Mouse (Mus musculus): ENCODE data around the gene Col4a3bp. TPM values are rescaled to one million over a fixed set of nuclear protein-coding genes. Genes with fewer than 3 reads are reported as not detected.

The Col4a3bp gene
- polyA plus RNA-seq (2012; rRNA removed) (4.0 and 5.7 TPM in 2 replicates), polyA plus RNA-seq (2014; fragmentation: Nextera tagmentation; extraction: Ambion mirVana) (3.3 and 4.5 TPM in 2 replicates)

DNA sequence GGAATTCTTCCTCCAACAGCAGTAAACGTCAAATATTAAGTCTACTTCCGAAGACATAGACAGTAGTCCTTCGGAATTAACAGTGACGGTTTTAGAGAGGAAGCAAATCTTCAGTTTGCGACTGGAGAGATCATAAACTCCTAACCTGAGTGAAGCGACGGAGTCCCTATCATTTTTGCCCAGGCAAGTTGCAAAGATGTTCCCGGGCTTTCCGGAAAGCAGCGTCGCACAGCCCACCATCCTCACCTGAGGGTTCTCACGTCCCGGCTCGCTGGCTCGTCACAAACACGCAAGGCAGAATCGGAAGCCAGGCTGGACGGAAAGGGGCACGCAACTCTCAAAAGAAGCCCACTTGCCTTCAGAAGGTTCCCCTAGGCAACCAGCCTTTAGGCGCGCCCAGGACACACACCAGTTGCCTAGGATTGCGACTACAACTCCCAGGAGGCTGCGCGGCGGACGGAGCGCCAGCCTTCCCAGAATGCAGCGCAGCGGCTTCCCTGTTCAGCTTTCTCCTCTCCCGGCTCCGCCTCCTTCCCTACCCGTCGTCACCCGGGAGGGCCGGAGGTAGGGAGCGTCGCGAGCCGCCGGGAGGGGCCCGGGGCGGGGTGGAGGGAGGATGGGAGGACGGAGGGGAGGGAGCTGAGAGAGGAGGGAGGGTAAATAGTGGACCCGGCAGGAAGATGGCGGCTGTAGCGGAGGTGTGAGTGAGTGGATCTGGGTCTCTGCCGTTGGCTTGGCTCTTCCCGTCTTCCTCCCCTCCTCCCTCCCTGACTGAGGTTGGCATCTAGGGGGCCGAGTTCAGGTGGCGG is at the start of gene Col4a3bp, which contains the start of gene Polk:
Col4a3bp (plus strand) TSS at position 538 of the 809 bp plus-strand sequence.
Polk (minus strand) TSS at position 499 of the 809 bp plus-strand sequence.
- WGBS (ENCODE audit: insufficient replicate concordance): under 1% methylated on average over 47 of the region's 50 CpGs

DNA sequence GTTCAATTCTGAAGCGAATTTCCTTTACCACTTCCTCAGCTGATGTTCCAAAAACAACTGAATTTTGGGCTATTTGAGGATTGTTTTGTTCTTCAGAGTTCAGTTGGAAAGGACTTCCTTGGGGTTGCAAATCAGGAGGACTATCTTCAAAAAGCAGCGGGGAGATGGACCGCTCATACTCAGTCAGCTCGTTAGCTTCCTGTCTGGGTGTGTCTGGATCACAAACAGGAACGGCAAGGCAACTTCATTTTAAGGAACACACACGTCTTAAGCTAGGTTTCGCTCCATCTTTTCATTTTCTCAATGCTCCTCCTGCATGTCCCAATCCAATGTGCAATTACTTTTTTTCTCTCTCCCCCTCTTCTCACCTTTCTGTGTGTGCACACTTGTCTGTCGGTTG is 45.8 kb upstream of the Col4a3bp start:
- TF ChIP-seq EP300 (IDR thresholded peaks at IDR 0.05; ENCODE audit: low read depth) (no peak), CTCF (IDR thresholded peaks at IDR 0.05; ENCODE audit: low read depth) (no peak)
- H3K27me3 ChIP-seq (ENCODE audit: control insufficient read depth, insufficient read depth, low read length): no peaks in the 10 kb centered on the region
- H3K27ac ChIP-seq: no peak overlapping the region
- H3K4me3 ChIP-seq (ENCODE audit: insufficient read depth in 1 of 2, low read depth in 2 of 2, low read length in 2 of 2): no peak overlapping the region
- H3K9me3 ChIP-seq (ENCODE audit: control insufficient read depth, low read length): no peaks in the 10 kb centered on the region
- no peak for ATAC-seq (ENCODE audit: insufficient read depth)
- H3K9ac ChIP-seq (replicated peaks): no peak overlapping the region
- H3K36me3 ChIP-seq (replicated peaks; ENCODE audit: control insufficient read depth, insufficient read depth, low read depth): no peaks in the 10 kb centered on the region
- 37% methylated on average over 8 of the region's 8 CpGs for WGBS (ENCODE audit: insufficient replicate concordance)
- DNase-seq (ENCODE audit: low read depth in 3 of 3, low spot score in 3 of 3): no peak
- H3K4me1 ChIP-seq (replicated peaks; ENCODE audit: control insufficient read depth in 2 of 2, insufficient read depth in 2 of 2, low read length in 1 of 2): no peaks in the 10 kb centered on the region
- H3K4me2 ChIP-seq (ENCODE audit: low read depth): no peak overlapping the region

More for the DNA sequence above, at the start of gene Col4a3bp, which contains the start of gene Polk:
- H3K4me3 ChIP-seq (ENCODE audit: insufficient read depth in 1 of 2, low read depth in 2 of 2, low read length in 2 of 2): peak within 1 kb of the TSS; percentile 93 to 100
- H3K9me3 ChIP-seq (ENCODE audit: control insufficient read depth, low read length): no peaks in the 10 kb centered on the region
- H3K4me1 ChIP-seq (replicated peaks; ENCODE audit: control insufficient read depth in 2 of 2, insufficient read depth in 2 of 2, low read length in 1 of 2): peaks cover under 1 to 8% of the 10 kb centered on the region in 2 experiments; a peak in 3 of 4 replicates
- peak; percentile 95 to 98 (median 96) for DNase-seq (ENCODE audit: low read depth in 3 of 3, low spot score in 3 of 3)
- peak within 1 kb of the TSS; percentile 76 for H3K27ac ChIP-seq
- TF ChIP-seq EP300 (IDR thresholded peaks at IDR 0.05; ENCODE audit: low read depth): no peak
- TF ChIP-seq CTCF (IDR thresholded peaks at IDR 0.05; ENCODE audit: low read depth): no peak
- peak within 1 kb of the TSS; percentile 99 for H3K9ac ChIP-seq (replicated peaks)
- ATAC-seq (ENCODE audit: insufficient read depth): peak; percentile 99
- no peaks in the 10 kb centered on the region for H3K36me3 ChIP-seq (replicated peaks; ENCODE audit: control insufficient read depth, insufficient read depth, low read depth)
- H3K27me3 ChIP-seq (ENCODE audit: control insufficient read depth, insufficient read depth, low read length): no peaks in the 10 kb centered on the region
- peak within 1 kb of the TSS; percentile 69 for H3K4me2 ChIP-seq (ENCODE audit: low read depth)

DNA sequence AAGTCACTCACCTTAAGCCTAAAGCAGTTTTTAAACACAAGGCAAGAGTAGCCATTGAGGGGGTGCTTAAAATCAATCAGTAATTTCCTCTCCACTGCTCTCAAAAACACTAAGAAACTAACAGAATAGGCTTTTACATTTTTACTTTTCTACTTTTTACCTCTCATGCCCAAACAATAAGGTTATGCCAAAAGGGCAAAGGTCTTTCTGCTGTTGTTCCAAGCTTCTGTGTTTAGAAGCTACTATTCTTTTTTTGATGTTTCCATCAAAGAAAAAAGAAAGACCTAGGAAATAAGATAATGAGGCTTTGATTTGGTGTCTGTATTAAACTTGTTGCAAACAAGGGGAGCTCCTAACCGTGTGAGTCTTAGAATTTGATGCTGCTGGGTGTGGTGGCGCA is 42.5 kb upstream of the Col4a3bp start:
- 81% methylated on average over 2 of the region's 2 CpGs for WGBS (ENCODE audit: insufficient replicate concordance)
- Histone ChIP-seq H3K4me1 (replicated peaks; ENCODE audit: control insufficient read depth in 2 of 2, insufficient read depth in 2 of 2, low read length in 1 of 2) (no peaks in the 10 kb centered on the region), H3K9ac (replicated peaks) (no peak overlapping the region), H3K4me3 (ENCODE audit: insufficient read depth in 1 of 2, low read depth in 2 of 2, low read length in 2 of 2) (no peak overlapping the region), H3K9me3 (ENCODE audit: control insufficient read depth, low read length) (no peaks in the 10 kb centered on the region), H3K27ac (no peak overlapping the region), H3K36me3 (replicated peaks; ENCODE audit: control insufficient read depth, insufficient read depth, low read depth) (no peaks in the 10 kb centered on the region), H3K4me2 (ENCODE audit: low read depth) (no peak overlapping the region), H3K27me3 (ENCODE audit: control insufficient read depth, insufficient read depth, low read length) (no peaks in the 10 kb centered on the region)
- ATAC-seq (ENCODE audit: insufficient read depth) (no peak), DNase-seq (ENCODE audit: low read depth in 3 of 3, low spot score in 3 of 3) (no peak)
- TF ChIP-seq CTCF (IDR thresholded peaks at IDR 0.05; ENCODE audit: low read depth) (no peak), EP300 (IDR thresholded peaks at IDR 0.05; ENCODE audit: low read depth) (no peak)

- H3K9ac ChIP-seq (replicated peaks): no peak overlapping the region
- no peak overlapping the region for H3K4me2 ChIP-seq (ENCODE audit: low read depth)
- H3K27ac ChIP-seq: no peak overlapping the region
- H3K27me3 ChIP-seq (ENCODE audit: control insufficient read depth, insufficient read depth, low read length): no peaks in the 10 kb centered on the region
- H3K9me3 ChIP-seq (ENCODE audit: control insufficient read depth, low read length): no peaks in the 10 kb centered on the region
- H3K4me1 ChIP-seq (replicated peaks; ENCODE audit: control insufficient read depth in 2 of 2, insufficient read depth in 2 of 2, low read length in 1 of 2): peaks cover 0 to under 1% of the 10 kb centered on the region in 2 experiments; a peak in 2 of 4 replicates
- H3K36me3 ChIP-seq (replicated peaks; ENCODE audit: control insufficient read depth, insufficient read depth, low read depth): no peaks in the 10 kb centered on the region
- no peak for TF ChIP-seq CTCF (IDR thresholded peaks at IDR 0.05; ENCODE audit: low read depth)
- no peak for TF ChIP-seq EP300 (IDR thresholded peaks at IDR 0.05; ENCODE audit: low read depth)
- no peak for ATAC-seq (ENCODE audit: insufficient read depth)
- WGBS (ENCODE audit: insufficient replicate concordance): 74% methylated on average over 4 of the region's 4 CpGs
- DNase-seq (ENCODE audit: low read depth in 3 of 3, low spot score in 3 of 3): no peak
- no peak overlapping the region for H3K4me3 ChIP-seq (ENCODE audit: insufficient read depth in 1 of 2, low read depth in 2 of 2, low read length in 2 of 2)
Observed at GRCm38 (mm10) chr13:96505661-96506060, 36.8 kb upstream of the Col4a3bp start.

GRCm38 (mm10) chr13:96506313-96506712 is 36.1 kb upstream of the Col4a3bp start:
- no peak overlapping the region for H3K9ac ChIP-seq (replicated peaks)
- no peak for ATAC-seq (ENCODE audit: insufficient read depth)
- no peak overlapping the region for H3K27ac ChIP-seq
- 29% methylated on average over 6 of the region's 6 CpGs for WGBS (ENCODE audit: insufficient replicate concordance)
- no peaks in the 10 kb centered on the region for H3K9me3 ChIP-seq (ENCODE audit: control insufficient read depth, low read length)
- no peaks in the 10 kb centered on the region for H3K27me3 ChIP-seq (ENCODE audit: control insufficient read depth, insufficient read depth, low read length)
- H3K4me2 ChIP-seq (ENCODE audit: low read depth): no peak overlapping the region
- no peak overlapping the region for H3K4me3 ChIP-seq (ENCODE audit: insufficient read depth in 1 of 2, low read depth in 2 of 2, low read length in 2 of 2)
- TF ChIP-seq CTCF (IDR thresholded peaks at IDR 0.05; ENCODE audit: low read depth) (no peak), EP300 (IDR thresholded peaks at IDR 0.05; ENCODE audit: low read depth) (no peak)
- no peaks in the 10 kb centered on the region for H3K36me3 ChIP-seq (replicated peaks; ENCODE audit: control insufficient read depth, insufficient read depth, low read depth)
- peaks cover 0 to 5% of the 10 kb centered on the region in 2 experiments; a peak in 2 of 4 replicates for H3K4me1 ChIP-seq (replicated peaks; ENCODE audit: control insufficient read depth in 2 of 2, insufficient read depth in 2 of 2, low read length in 1 of 2)
- no peak for DNase-seq (ENCODE audit: low read depth in 3 of 3, low spot score in 3 of 3)

Measured in liver, embryonic 14.5 days (tissue).